Mouse (Mus musculus) G1E (cell line): ENCODE measurements around the gene Trappc10. TPM values are rescaled to one million over a fixed set of nuclear protein-coding genes. Genes with fewer than 3 reads are reported as not detected.

Source experiments
- ATAC-seq: 2 replicates; pipeline ENCODE4 v1.8.0; 2016; ENCODE audit warnings: mild to moderate bottlenecking; ENCODE audit not compliant: insufficient number of reproducible peaks, poor library complexity, low FRiP score, severe bottlenecking; ENCODE audit errors: extremely low read depth
- DNase-seq: peaks from one replicate; pipeline ENCODE4 v3.0.0; 2012; ENCODE audit warnings: low spot score
- H3K27me3 ChIP-seq: 2 replicates; pipeline ENCODE4 v1.6.1; 2012; ENCODE audit warnings: mild to moderate bottlenecking, low read length, inconsistent platforms; ENCODE audit not compliant: insufficient read depth
- H3K36me3 ChIP-seq: replicated peaks from 2 replicates; pipeline ENCODE3; 2012; ENCODE audit warnings: mild to moderate bottlenecking, inconsistent platforms
- H3K4me1 ChIP-seq: 2 replicates; pipeline ENCODE4 v1.6.1; 2012; ENCODE audit warnings: low read depth, low read length, inconsistent platforms, mixed read lengths; ENCODE audit not compliant: insufficient read depth
- H3K4me3 ChIP-seq: 2 replicates; pipeline ENCODE4 v1.5.1; 2012; ENCODE audit warnings: low read depth, mild to moderate bottlenecking, inconsistent platforms, low read length, moderate library complexity, mixed read lengths
- H3K9me3 ChIP-seq: replicated peaks from 2 replicates; pipeline ENCODE4 v1.6.1; 2012; ENCODE audit warnings: inconsistent platforms
- CTCF ChIP-seq: IDR thresholded peaks from 2 replicates; pipeline ENCODE4 v1.5.1; 2012; ENCODE audit warnings: low read depth, low read length, inconsistent platforms, mixed read lengths
- GATA1 ChIP-seq: IDR thresholded peaks from 2 replicates; pipeline ENCODE4 v1.6.1; 2012; ENCODE audit warnings: borderline replicate concordance, low read length, inconsistent platforms, mixed read lengths
- GATA2 ChIP-seq: IDR thresholded peaks from 2 replicates; pipeline ENCODE4 v1.6.1; 2012; ENCODE audit warnings: low read depth, low read length, inconsistent platforms, borderline replicate concordance
- POLR2AphosphoS5 ChIP-seq: IDR thresholded peaks from 2 replicates; pipeline ENCODE4 v1.6.1; 2012; ENCODE audit warnings: low read depth, low read length, inconsistent platforms; ENCODE audit not compliant: insufficient replicate concordance
- TAL1 ChIP-seq: conservative IDR thresholded peaks from 2 replicates; pipeline ENCODE4 v1.6.1; 2012; ENCODE audit warnings: low read depth, low read length, inconsistent platforms, mixed read lengths
- polyA plus RNA-seq: library from polyadenylated mRNA; stranded (reverse); fragments of >175 nt; gene quantifications from 2 replicates; pipeline ENCODE4 v1.2.3, GENCODE M21; 2012
- total RNA-seq, 2 experiments: library from RNA; stranded (forward) in 1 of 2; stranded (reverse) in 1 of 2; fragments of 200-1000 nt in 1 of 2; fragments of >200 nt in 1 of 2; fragmentation: Nextera tagmentation in 1 of 2; gene quantifications; 2 replicates each; pipeline ENCODE4 v1.2.3; 2014 to 2017

The Trappc10 gene
- total and polyA plus RNA-seq, 3 experiments, result 30.2 to 93.6 (median 54.7) TPM

DNA sequence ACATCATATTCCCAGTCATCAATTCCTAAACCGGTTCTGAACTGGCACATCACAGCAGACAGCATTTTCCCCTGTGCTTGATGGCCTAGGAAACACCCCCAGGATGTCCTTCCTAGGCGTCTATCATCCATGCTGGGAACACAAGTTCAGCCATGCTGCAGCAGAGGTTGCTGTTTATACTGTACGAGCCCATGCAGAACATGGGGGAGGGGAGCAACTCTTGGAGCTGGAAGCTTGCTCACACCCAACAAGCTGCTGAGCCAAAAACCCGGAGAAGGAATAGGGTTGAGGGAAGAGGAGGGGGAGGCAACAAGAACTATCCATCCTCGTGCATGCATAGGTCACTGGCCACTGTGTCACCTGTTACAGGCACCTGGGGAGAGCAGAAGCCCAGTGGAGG, 15.9 kb upstream of the Trappc10 start:
- ATAC-seq (no peak), DNase-seq (no peak)
- peaks cover 59% of the 10 kb centered on the region for H3K27me3 ChIP-seq
- H3K36me3 ChIP-seq, result no peaks in the 10 kb centered on the region
- no peaks in the 10 kb centered on the region for H3K9me3 ChIP-seq
- H3K4me1 ChIP-seq, result peaks cover 4% of the 10 kb centered on the region; the same call in 1 of the 2 replicates
- no peak overlapping the region for H3K4me3 ChIP-seq
- TF ChIP-seq CTCF, result no peak
- TF ChIP-seq GATA1, result no peak
- TF ChIP-seq GATA2, result no peak
- no peak for TF ChIP-seq POLR2AphosphoS5
- no peak for TF ChIP-seq TAL1

DNA sequence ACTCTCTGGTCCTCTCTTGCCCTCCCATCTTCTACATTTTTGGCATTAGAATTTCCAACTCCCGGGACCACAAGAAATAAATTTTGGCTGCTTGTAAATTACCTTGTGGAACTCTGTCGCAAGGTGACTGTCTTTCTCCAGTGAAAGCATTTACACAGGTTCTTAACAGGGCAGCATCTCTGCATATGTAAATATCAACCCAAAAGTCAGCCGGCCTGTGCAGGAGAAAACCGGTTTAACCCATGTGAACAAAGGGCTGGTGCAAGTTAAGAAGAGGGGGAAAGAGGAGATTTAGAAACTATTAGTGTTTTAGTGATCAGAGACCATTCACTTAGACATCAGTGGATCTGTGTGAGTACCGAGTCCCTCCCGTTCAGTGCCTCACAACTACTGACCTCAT, 15.3 kb upstream of the Trappc10 start:
- Histone ChIP-seq H3K27me3 (peaks cover 54% of the 10 kb centered on the region), H3K36me3 (no peaks in the 10 kb centered on the region), H3K9me3 (no peaks in the 10 kb centered on the region), H3K4me1 (peaks cover 4% of the 10 kb centered on the region; the same call in 1 of the 2 replicates), H3K4me3 (no peak overlapping the region)
- ATAC-seq (no peak), DNase-seq (no peak)
- TF ChIP-seq TAL1, result no peak
- TF ChIP-seq GATA2, result no peak
- TF ChIP-seq GATA1, result no peak
- no peak for TF ChIP-seq POLR2AphosphoS5
- TF ChIP-seq CTCF, result no peak

DNA sequence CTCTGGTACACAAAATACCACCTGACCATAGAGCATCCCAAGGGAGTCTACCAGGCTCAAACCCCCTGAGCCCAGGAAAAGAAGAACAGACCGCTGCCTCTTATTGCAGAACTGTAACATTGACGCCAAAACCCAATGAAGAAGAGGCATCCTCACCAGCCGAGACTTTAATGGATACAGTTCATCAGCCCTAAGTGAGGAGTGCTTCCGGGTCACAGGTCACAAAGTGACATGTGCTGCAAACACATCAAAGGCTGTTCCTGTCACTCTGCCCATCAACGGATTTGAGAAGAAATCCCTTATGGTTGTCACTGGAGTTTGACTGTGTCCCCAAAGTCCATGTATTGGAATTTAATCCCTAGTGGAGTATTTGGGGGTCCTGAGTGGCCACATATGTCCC, 14.8 kb upstream of the Trappc10 start:
- ATAC-seq (no peak), DNase-seq (no peak)
- Histone ChIP-seq H3K4me3 (no peak overlapping the region), H3K27me3 (peaks cover 54% of the 10 kb centered on the region), H3K4me1 (peaks cover 4% of the 10 kb centered on the region; the same call in 1 of the 2 replicates), H3K9me3 (no peaks in the 10 kb centered on the region), H3K36me3 (no peaks in the 10 kb centered on the region)
- TF ChIP-seq CTCF (no peak), GATA1 (no peak), POLR2AphosphoS5 (no peak), TAL1 (no peak), GATA2 (no peak)

DNA sequence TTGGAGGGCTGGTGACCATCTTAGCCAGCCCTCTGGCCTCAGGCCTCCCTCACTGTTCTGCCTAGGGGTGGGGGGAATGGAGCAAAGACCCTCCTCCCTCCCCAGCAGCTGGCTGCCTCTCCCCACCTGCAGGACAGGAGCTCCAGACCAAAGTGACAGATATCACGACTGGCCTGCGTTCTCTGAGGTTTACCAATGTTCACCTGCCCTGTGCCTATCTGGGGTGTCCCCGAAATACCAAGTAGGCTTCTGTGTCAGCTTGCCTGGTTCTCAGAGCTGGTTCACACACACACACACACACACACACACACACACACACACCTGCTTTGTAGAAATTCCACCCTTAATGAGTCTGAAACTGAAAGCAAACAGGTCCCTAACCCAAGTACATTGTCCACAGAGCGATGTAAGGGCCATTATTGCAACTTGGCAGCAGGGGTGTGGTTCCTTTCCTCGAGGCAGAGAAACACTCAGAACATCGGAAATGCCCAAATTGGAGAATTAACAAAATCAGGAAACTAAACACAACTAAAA, 13.8 kb upstream of the Trappc10 start:
- TF ChIP-seq TAL1, result no peak
- no peak for TF ChIP-seq POLR2AphosphoS5
- TF ChIP-seq CTCF, result no peak
- no peak for TF ChIP-seq GATA1
- no peak for TF ChIP-seq GATA2
- DNase-seq (no peak), ATAC-seq (no peak)
- H3K4me1 ChIP-seq, result peaks cover 4% of the 10 kb centered on the region; the same call in 1 of the 2 replicates
- no peaks in the 10 kb centered on the region for H3K9me3 ChIP-seq
- no peak overlapping the region for H3K4me3 ChIP-seq
- peaks cover 54% of the 10 kb centered on the region for H3K27me3 ChIP-seq
- no peaks in the 10 kb centered on the region for H3K36me3 ChIP-seq

DNA sequence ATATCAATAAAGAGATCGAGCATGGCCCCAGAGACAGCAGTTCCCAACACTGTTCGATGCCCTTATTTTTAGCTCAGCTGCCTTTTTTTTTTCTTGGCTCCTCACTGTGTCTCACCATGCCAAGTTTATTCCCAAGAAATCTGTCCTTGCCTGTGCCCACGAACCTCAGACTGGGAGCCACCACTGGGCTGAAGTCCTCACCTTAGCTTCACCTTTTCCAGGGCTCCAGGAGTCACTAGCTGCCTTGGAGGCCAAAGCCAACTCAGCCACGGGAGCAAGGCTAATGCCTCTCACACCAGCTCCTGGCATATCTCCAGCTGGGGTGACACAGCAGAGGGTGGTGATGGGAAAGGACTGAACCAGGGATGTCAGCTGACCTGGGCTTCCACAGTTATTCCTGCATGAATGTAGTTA, 11.2 kb upstream of the Trappc10 start:
- TF ChIP-seq CTCF, result no peak
- TF ChIP-seq TAL1, result no peak
- TF ChIP-seq GATA2, result no peak
- TF ChIP-seq POLR2AphosphoS5, result no peak
- no peak for TF ChIP-seq GATA1
- ATAC-seq (no peak), DNase-seq (peak; percentile 16)
- H3K36me3 ChIP-seq, result no peaks in the 10 kb centered on the region
- peaks cover 4% of the 10 kb centered on the region; the same call in 1 of the 2 replicates for H3K4me1 ChIP-seq
- H3K4me3 ChIP-seq, result no peak overlapping the region
- no peaks in the 10 kb centered on the region for H3K9me3 ChIP-seq
- H3K27me3 ChIP-seq, result peaks cover 34% of the 10 kb centered on the region

DNA sequence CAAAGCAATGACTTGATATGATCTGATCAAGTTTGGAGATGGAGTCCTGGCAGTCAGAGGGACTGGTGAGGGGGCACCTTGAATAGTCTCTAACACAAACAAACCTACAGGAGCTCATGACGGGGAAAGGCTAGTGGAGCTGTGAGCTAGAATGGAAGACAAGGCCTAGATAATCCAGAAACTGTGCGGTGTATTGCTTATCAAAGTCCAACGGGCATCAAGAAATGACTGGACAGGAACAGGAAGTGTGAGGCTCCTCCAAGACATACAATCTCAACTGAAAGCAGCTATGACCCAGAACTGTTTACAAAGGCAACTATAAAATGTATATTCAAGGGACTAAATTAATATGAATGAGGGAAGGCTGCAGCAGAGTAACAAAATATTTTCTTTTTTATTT, 2.8 kb upstream of the Trappc10 start:
- DNase-seq (no peak), ATAC-seq (no peak)
- H3K9me3 ChIP-seq, result no peaks in the 10 kb centered on the region
- H3K4me3 ChIP-seq, result no peak overlapping the region
- peaks cover 41% of the 10 kb centered on the region for H3K4me1 ChIP-seq
- H3K27me3 ChIP-seq, result 0 out of 2 replicates have a peak, but pooled peaks cover 2% of the 10 kb centered on the region
- TF ChIP-seq GATA2, result no peak
- no peak for TF ChIP-seq TAL1
- no peak for TF ChIP-seq POLR2AphosphoS5
- peaks cover 7% of the 10 kb centered on the region for H3K36me3 ChIP-seq
